Mouse (Mus musculus): ENCODE data around the gene Gm20683. TPM values are rescaled to one million over a fixed set of nuclear protein-coding genes. Genes with fewer than 3 reads are reported as not detected.

Gm20683 gene
- polyA plus RNA-seq, 1 experiment = 6.7 TPM

DNA sequence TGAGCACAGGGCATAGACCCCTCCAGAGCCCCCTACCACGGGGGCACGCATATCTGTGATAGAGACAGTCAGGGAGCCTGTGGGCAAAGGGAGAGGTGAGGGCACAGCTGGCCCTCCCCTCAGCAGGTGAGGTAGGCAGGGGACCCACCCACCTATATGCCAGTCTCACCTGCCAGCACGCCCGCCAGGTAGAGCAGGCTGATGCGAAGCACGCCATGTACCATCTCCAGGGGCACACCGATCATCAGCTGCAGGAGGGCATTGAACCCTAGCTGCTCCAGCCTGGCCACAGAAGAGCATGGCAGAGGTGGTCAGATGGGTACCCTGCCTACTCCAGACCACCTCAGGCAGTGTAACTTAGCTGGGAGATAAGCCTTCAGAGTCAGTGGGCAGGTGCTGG, 6.3 kb downstream of the Gm20683 start:
- H3K4me1 ChIP-seq (ENCODE audit: control insufficient read depth, insufficient read depth, low read length) = peaks cover 3% of the 10 kb centered on the region; the same call in 1 of the 2 replicates
- TF ChIP-seq CTCF (IDR thresholded peaks at IDR 0.05; ENCODE audit: control insufficient read depth, insufficient read depth, low read length) = no peak
- TF ChIP-seq POLR2A (IDR thresholded peaks at IDR 0.05; ENCODE audit: borderline replicate concordance, control insufficient read depth, low read depth, low read length) = no peak
- H3K4me3 ChIP-seq (replicated peaks; ENCODE audit: control insufficient read depth, low read depth, low read length) = no peak overlapping the region
- WGBS = 88% methylated on average over 7 of the region's 7 CpGs
- no peak overlapping the region for H3K27ac ChIP-seq (ENCODE audit: control insufficient read depth, insufficient read depth, low read depth, low read length, poor library complexity)

DNA sequence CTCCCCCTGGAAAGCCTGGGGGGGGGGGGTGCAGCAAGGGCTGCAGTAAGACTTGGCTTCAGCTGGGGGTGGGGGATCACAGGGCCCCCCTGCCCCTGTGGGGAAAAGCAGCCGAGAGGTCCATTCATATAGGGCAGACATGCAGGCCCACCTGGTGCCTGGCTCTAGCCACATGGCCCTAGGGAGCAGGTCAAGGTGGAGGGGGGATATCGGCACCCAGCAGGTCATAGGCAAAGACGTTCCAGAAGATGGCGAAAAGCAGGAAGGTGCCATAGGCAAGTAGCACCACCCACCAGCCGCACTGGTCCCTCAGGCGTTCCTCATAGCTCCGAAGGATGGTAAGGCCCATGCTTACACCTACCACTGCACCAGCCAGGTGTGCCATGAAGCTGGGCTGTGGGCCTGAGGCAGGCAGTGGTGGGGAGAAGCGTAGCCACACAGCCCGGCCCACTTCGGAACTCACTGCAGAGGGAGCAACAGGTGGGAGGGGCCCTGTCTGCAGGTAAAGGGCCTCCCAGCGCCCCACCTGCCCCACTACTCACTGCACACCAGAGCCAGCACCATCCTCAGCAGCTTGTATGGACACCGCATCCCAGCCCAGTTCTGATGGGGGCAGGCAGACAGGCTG, 6.9 kb downstream of the Gm20683 start:
- H3K4me3 ChIP-seq (replicated peaks; ENCODE audit: control insufficient read depth, low read depth, low read length) = no peak overlapping the region
- WGBS = 88% methylated on average over 12 of the region's 12 CpGs
- peaks cover 3% of the 10 kb centered on the region; the same call in 1 of the 2 replicates for H3K4me1 ChIP-seq (ENCODE audit: control insufficient read depth, insufficient read depth, low read length)
- H3K27ac ChIP-seq (ENCODE audit: control insufficient read depth, insufficient read depth, low read depth, low read length, poor library complexity) = no peak overlapping the region
- TF ChIP-seq POLR2A (IDR thresholded peaks at IDR 0.05; ENCODE audit: borderline replicate concordance, control insufficient read depth, low read depth, low read length) (no peak), CTCF (IDR thresholded peaks at IDR 0.05; ENCODE audit: control insufficient read depth, insufficient read depth, low read length) (no peak; the same call in 1 of the 2 replicates)

DNA sequence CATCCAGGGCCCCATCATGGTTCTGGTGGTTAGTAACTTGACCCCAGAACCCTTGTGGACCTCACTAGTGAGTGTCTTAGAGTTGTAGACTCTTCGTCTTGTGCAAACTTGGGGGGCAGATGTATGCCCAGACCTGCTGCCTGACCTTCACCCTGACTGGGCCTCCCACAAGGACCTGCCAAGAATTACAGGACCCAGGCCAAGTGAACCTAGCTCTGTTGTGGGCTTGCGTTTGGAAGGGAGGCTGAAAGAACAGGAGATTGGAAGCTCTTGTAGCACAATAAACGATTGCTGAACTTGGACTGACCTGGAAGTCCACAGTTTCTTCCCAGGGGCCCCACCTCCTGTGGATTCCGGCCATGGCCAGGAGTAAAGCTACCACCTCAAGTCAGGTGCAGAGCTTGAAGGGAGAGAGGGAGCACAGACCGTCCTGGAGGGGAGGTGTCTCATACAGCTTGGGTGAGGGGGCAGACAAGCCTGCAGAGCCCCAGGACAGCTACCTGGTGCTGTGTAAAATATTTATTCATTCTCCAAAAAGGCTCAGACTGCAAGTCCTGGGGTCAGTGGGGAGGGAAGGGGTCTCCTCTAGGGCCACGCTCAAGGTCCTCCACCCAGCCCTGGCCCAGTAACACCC, 7.5 kb downstream of the Gm20683 start:
- peak overlapping the region; percentile 87 for H3K4me3 ChIP-seq (replicated peaks; ENCODE audit: control insufficient read depth, low read depth, low read length)
- H3K4me1 ChIP-seq (ENCODE audit: control insufficient read depth, insufficient read depth, low read length) = peaks cover 4% of the 10 kb centered on the region; the same call in 1 of the 2 replicates
- TF ChIP-seq POLR2A (IDR thresholded peaks at IDR 0.05; ENCODE audit: borderline replicate concordance, control insufficient read depth, low read depth, low read length) (no peak), CTCF (IDR thresholded peaks at IDR 0.05; ENCODE audit: control insufficient read depth, insufficient read depth, low read length) (no peak)
- 44% methylated on average over 6 of the region's 6 CpGs for WGBS
- no peak overlapping the region for H3K27ac ChIP-seq (ENCODE audit: control insufficient read depth, insufficient read depth, low read depth, low read length, poor library complexity)

DNA sequence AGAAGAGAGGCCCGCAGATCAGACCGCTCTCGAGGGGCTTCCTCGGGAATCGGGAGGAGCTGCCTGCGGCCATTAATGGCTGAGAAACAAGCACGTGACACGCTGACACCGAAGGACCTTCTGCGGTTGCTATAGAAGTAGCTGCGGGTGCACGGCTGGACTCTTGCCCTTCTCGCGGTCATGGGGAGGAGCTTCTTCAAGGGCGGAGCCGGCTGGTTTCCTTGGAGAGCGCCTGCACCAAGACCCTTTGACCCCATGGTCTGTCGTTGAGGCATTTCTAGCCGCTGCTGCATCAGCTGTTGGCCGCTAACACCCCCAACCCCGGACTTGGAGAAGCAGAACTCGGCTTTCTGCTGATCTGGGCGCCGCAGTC, 8.3 kb downstream of the Gm20683 start, which contains the start of gene Stub1:
Gene Stub1, minus strand, starts transcription at position 114 of the 373 bp plus-strand sequence.
- TF ChIP-seq CTCF (IDR thresholded peaks at IDR 0.05; ENCODE audit: control insufficient read depth, insufficient read depth, low read length) (no peak), POLR2A (IDR thresholded peaks at IDR 0.05; ENCODE audit: borderline replicate concordance, control insufficient read depth, low read depth, low read length) (no peak)
- peak within 1 kb of the TSS; percentile 89 for H3K27ac ChIP-seq (ENCODE audit: control insufficient read depth, insufficient read depth, low read depth, low read length, poor library complexity)
- peaks cover 7% of the 10 kb centered on the region; the same call in 1 of the 2 replicates for H3K4me1 ChIP-seq (ENCODE audit: control insufficient read depth, insufficient read depth, low read length)
- H3K4me3 ChIP-seq (replicated peaks; ENCODE audit: control insufficient read depth, low read depth, low read length) = peak within 1 kb of the TSS; percentile 87
- under 1% methylated on average over 24 of the region's 24 CpGs for WGBS

DNA sequence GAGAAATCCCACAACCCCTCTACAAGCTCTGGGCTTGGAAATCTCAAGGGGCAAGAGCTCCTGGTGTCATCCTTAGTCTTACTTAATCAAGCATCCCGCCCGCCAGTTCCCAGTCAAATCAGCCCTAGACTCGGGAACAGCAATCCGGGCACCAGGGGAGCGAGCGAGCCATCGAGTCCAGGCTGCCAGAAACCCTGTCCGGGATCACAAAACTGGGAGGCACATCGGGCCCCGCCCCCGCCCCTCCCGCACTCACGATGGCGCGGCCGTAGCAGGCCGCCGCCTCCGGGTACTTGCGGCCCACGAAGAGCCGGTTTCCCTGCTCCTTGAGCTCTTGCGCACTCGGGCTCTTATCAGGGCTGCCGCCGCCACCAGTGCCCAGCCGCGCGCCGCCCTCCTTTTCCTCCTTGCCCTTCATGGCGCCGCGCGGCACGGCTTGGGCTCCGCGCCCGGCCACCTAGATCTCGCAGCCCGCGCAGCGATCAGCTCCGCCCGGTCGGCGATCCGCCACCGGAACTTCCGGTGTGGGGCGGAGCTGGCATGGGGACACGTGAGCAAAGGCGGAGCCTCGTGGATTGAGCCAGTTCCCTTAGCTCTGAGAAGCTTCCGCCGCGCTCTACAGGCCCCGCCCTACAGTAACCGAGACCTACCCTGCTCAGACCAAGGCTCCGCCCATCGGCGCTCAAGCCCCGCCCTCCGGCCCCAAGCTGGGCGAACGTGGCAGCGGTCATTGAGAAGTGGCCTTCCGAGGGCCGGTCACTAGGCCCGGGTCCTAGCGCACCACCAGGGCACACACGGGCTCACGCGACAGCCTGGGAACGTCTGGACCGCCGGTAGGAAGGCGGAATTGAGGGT, 8.9 kb downstream of the Gm20683 start:
- Histone ChIP-seq H3K27ac (ENCODE audit: control insufficient read depth, insufficient read depth, low read depth, low read length, poor library complexity) (peak overlapping the region; percentile 89), H3K4me1 (ENCODE audit: control insufficient read depth, insufficient read depth, low read length) (peaks cover 7% of the 10 kb centered on the region; the same call in 1 of the 2 replicates), H3K4me3 (replicated peaks; ENCODE audit: control insufficient read depth, low read depth, low read length) (peak overlapping the region; percentile 87)
- WGBS = under 1% methylated on average over 77 of the region's 77 CpGs
- TF ChIP-seq POLR2A (IDR thresholded peaks at IDR 0.05; ENCODE audit: borderline replicate concordance, control insufficient read depth, low read depth, low read length) (peak; percentile 82; the same call in 1 of the 2 replicates), CTCF (IDR thresholded peaks at IDR 0.05; ENCODE audit: control insufficient read depth, insufficient read depth, low read length) (no peak)

DNA sequence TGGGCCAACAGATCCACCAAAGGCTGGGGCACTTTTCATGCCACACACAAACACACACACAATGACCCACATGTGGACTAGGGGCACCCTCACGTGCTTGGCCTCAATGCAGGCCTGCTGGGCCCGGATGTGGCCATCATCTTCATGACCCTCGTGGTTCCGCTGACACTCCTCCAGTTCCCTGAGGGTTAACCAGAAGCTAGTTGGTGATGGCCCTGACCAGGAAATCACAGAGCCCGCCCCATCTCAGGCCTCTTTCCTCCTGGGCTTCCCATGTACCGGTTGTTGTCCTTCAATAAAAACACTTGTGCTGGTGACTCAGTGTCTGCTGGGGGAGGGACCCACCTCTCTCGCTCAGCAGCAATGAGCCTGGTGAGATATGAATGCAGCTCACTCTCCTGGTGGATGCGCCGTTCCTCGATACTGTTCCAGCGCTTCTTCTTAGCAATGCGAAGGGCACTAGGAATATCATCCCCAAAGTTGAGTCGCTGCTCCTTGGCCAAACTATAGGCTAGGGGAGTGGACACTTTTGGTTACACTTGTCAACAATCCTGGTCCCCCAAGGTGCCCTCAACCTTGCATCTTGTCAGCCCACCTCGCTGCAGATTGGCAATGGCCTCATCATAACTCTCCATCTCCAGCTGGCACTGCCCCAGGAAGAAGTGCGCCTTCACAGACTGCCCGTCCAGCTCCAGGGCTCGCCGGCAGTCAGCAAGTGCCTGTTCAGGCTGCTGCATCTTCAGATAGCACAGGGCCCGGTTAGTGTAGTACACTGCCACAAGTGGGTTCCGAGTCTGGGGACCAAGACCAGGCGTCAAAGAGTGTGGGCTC, 9.9 kb downstream of the Gm20683 start:
- TF ChIP-seq CTCF (IDR thresholded peaks at IDR 0.05; ENCODE audit: control insufficient read depth, insufficient read depth, low read length) (no peak), POLR2A (IDR thresholded peaks at IDR 0.05; ENCODE audit: borderline replicate concordance, control insufficient read depth, low read depth, low read length) (no peak)
- no peak overlapping the region; the same call in 1 of the 2 replicates for H3K27ac ChIP-seq (ENCODE audit: control insufficient read depth, insufficient read depth, low read depth, low read length, poor library complexity)
- peaks cover 7% of the 10 kb centered on the region; the same call in 1 of the 2 replicates for H3K4me1 ChIP-seq (ENCODE audit: control insufficient read depth, insufficient read depth, low read length)
- WGBS = 51% methylated on average over 21 of the region's 21 CpGs
- H3K4me3 ChIP-seq (replicated peaks; ENCODE audit: control insufficient read depth, low read depth, low read length) = peak overlapping the region; percentile 69

DNA sequence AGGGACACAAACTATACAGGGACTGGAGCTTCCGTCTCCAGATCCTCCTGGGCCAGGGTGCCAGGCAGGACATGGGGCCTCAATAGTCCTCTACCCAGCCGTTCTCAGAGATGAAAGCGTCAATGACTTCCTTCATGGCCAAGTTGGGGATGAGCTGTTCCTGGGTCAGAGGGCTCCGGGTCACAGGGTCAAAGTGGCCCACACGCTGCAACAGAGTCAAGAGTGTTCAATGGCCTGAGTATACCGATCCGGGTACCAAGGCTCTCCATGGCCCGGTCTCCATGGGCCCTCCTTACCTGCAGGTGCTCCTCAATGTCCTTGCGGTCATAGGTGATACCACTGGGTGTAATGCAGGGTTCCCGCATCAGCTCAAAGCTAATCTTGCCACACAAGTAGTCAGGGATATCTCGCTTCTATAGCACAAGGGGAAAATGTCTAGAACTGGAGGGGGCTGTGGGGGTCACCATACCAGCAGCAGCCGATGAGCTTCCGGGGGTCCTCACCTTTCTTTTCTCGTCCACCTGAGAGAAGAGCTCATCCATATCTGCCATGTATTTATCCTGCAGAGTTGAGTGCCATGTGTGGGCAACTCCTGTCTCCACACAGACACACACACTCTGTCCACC, 10.6 kb downstream of the Gm20683 start:
- WGBS = 88% methylated on average over 14 of the region's 14 CpGs
- Histone ChIP-seq H3K4me1 (ENCODE audit: control insufficient read depth, insufficient read depth, low read length) (peaks cover 7% of the 10 kb centered on the region; the same call in 1 of the 2 replicates), H3K4me3 (replicated peaks; ENCODE audit: control insufficient read depth, low read depth, low read length) (no peak overlapping the region), H3K27ac (ENCODE audit: control insufficient read depth, insufficient read depth, low read depth, low read length, poor library complexity) (no peak overlapping the region)
- TF ChIP-seq CTCF (IDR thresholded peaks at IDR 0.05; ENCODE audit: control insufficient read depth, insufficient read depth, low read length) (no peak), POLR2A (IDR thresholded peaks at IDR 0.05; ENCODE audit: borderline replicate concordance, control insufficient read depth, low read depth, low read length) (no peak)
